Comparison of ENCODE assay signal across 9 mouse cellular contexts in the genomic region with DNA sequence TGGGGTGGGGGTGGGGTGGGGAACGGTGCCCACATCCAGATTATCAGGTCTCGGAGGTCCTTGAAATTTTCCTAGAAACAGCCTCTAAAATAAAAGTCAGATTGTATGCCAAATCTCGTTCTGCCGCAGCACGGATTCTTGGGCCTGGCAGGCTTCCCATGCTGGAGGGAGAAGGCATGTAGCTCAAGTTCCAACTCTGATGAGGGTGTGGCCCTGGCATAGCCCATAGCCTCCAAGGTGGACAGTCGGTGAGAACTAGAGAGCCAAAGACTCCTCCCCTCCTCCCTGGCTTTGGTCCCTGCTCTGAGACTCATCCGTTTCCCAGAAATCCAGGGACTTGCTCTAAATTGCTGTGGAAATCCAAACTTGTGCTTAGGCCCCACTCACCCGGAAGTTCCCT.
DNase-seq lines count a peak whose midpoint lies in the region; ATAC-seq and TF ChIP-seq lines count a peak whose summit lies in the region.
"Had no signal": no experiment of that assay in that cellular context is flagged by ENCODE, and none has a peak within 500 bp of the region (broad histone marks: within the 10 kb centered on the region; RNA-seq: fewer than 3 reads in every experiment).

No protein-coding gene starts in this region.

- DNase-seq in forebrain, embryonic 14.5 days (ENCODE audit: low spot score): peak; percentile 41
- DNase-seq in ES-E14 (ENCODE audit: low read depth, low spot score): no peak
- peak; percentile 40 for DNase-seq in gastrocnemius, postnatal 25 days
- DNase-seq in lung, postnatal 10 days: peak; percentile 40
- DNase-seq in c-Kit-positive CD71-positive TER-119-positive erythroid progenitor cells, embryonic 14.5 days (ENCODE audit: low spot score): no peak
- no peak for DNase-seq in layer of hippocampus, adult 11-12 months (ENCODE audit: low spot score)
- DNase-seq: layer of hippocampus, adult 9-11 months had no signal

- H3K9ac ChIP-seq in forebrain, embryonic 14.5 days (ENCODE audit: low read length): no peak overlapping the region
- H3K9ac ChIP-seq in forebrain, embryonic 13.5 days: no peak overlapping the region
- H3K9ac ChIP-seq in ES-E14 (ENCODE audit: insufficient read depth, low read depth, low read length, poor library complexity, severe bottlenecking): no peak overlapping the region; the same call in 1 of the 2 replicates

- ATAC-seq in forebrain, embryonic 14.5 days: no peak
- ATAC-seq in forebrain, embryonic 13.5 days: no peak
- ATAC-seq in inflammation-experienced regulatory T-cells, adult 6 months: no peak

- no peaks in the 10 kb centered on the region for H3K36me3 ChIP-seq in forebrain, embryonic 14.5 days (ENCODE audit: control insufficient read depth, insufficient read depth, low read length)
- H3K36me3 ChIP-seq in forebrain, embryonic 13.5 days (ENCODE audit: poor library complexity, severe bottlenecking): no peaks in the 10 kb centered on the region
- no peaks in the 10 kb centered on the region for H3K36me3 ChIP-seq in ES-E14 (ENCODE audit: control insufficient read depth, insufficient read depth, low read length, poor library complexity, severe bottlenecking)

- in situ Hi-C loops in ES-E14 (cut with MboI; ENCODE audit: low sequenced_read_pairs in 2 of 2, unreplicated experiment in 2 of 2): no loop called here

- H3K27ac ChIP-seq in forebrain, embryonic 14.5 days (ENCODE audit: low read depth, low read length): no peak overlapping the region
- no peak overlapping the region for H3K27ac ChIP-seq in forebrain, embryonic 13.5 days
- peak overlapping the region; percentile 24; the same call in 1 of the 2 replicates for H3K27ac ChIP-seq in ES-E14 (ENCODE audit: insufficient read depth, low read depth, low read length, poor library complexity, severe bottlenecking)

- H3K4me3 ChIP-seq in forebrain, embryonic 14.5 days (ENCODE audit: low read depth, low read length): no peak overlapping the region
- no peak overlapping the region for H3K4me3 ChIP-seq in forebrain, embryonic 13.5 days
- H3K4me3 ChIP-seq in ES-E14 (ENCODE audit: insufficient read depth in 1 of 2, low read depth in 1 of 2, low read length in 2 of 2, poor library complexity in 1 of 2, severe bottlenecking in 1 of 2): no peak overlapping the region

- WGBS in forebrain, embryonic 14.5 days: 67% methylated on average over 8 of the region's 8 CpGs
- 79% methylated on average over 8 of the region's 8 CpGs for WGBS in forebrain, embryonic 13.5 days

- H3K4me2 ChIP-seq in forebrain, embryonic 14.5 days (ENCODE audit: low read length): no peak overlapping the region
- no peak overlapping the region for H3K4me2 ChIP-seq in forebrain, embryonic 13.5 days

- H3K27me3 ChIP-seq in forebrain, embryonic 14.5 days (replicated peaks; ENCODE audit: control insufficient read depth, insufficient read depth, low read length): no peaks in the 10 kb centered on the region
- H3K27me3 ChIP-seq in forebrain, embryonic 13.5 days: no peaks in the 10 kb centered on the region

- no peaks in the 10 kb centered on the region for H3K9me3 ChIP-seq in forebrain, embryonic 14.5 days (replicated peaks; ENCODE audit: control insufficient read depth, low read length)
- no peaks in the 10 kb centered on the region for H3K9me3 ChIP-seq in forebrain, embryonic 13.5 days (replicated peaks)
- no peaks in the 10 kb centered on the region for H3K9me3 ChIP-seq in ES-E14 (ENCODE audit: control insufficient read depth, insufficient read depth, low read depth, low read length)

- 0 out of 2 replicates have a peak, but pooled peaks cover 2% of the 10 kb centered on the region for H3K4me1 ChIP-seq in forebrain, embryonic 14.5 days (ENCODE audit: control insufficient read depth, insufficient read depth, low read length)
- H3K4me1 ChIP-seq in forebrain, embryonic 13.5 days: peaks cover 29% of the 10 kb centered on the region
- H3K4me1 ChIP-seq in ES-E14 (ENCODE audit: control insufficient read depth in 2 of 2, insufficient read depth in 2 of 2, low read length in 2 of 2, poor library complexity in 1 of 2): peaks cover 9 to 46% of the 10 kb centered on the region in 2 experiments

TF ChIP-seq in ES-E14, 5 proteins besides CTCF, POLR2A, EP300 and RAD21:
- no peak for TF ChIP-seq ZC3H11A (IDR thresholded peaks at IDR 0.05; ENCODE audit: borderline replicate concordance, low read depth, low read length)
- TF ChIP-seq CHD2 (IDR thresholded peaks at IDR 0.05; ENCODE audit: low read depth, low read length): no peak
- no peak for TF ChIP-seq ZNF384 (IDR thresholded peaks at IDR 0.05; ENCODE audit: low read depth, low read length)
- no peak for TF ChIP-seq HCFC1 (IDR thresholded peaks at IDR 0.05; ENCODE audit: borderline replicate concordance, insufficient read depth, low read length)
- TF ChIP-seq MAFK (IDR thresholded peaks at IDR 0.05; ENCODE audit: insufficient read depth, low read depth, low read length): no peak
TF ChIP-seq in ES-E14: peak in this region for 0.

Comparison
In these comparisons a context has a peak if more than half of its experiments do, and no peak if none do; other contexts are left out.
1. DNase-seq: peak in forebrain, embryonic 14.5 days (single experiment), gastrocnemius, postnatal 25 days (single experiment) and lung, postnatal 10 days (single experiment); none in ES-E14 (single experiment), c-Kit-positive CD71-positive TER-119-positive erythroid progenitor cells, embryonic 14.5 days (single experiment) and layer of hippocampus, adult 11-12 months (single experiment).